Mouse (Mus musculus) heart, embryonic 16.5 days (tissue): Measurements from ENCODE around the gene Pfn3. TPM values are rescaled to one million over a fixed set of nuclear protein-coding genes. Genes with fewer than 3 reads are reported as not detected.
A peak's percentile ranks its signal among the peaks of the same experiment; 100 is the strongest.

Experiments used
- ATAC-seq: fragments of 200-750 bp; cut with Nextera tagmentation; replicated peaks from 2 replicates; pipeline ENCODE4 v1.8.0; 2017; ENCODE audit warnings: moderate number of reproducible peaks; ENCODE audit not compliant: insufficient read depth, low FRiP score; ENCODE audit errors: extremely low read depth
- H3K27ac ChIP-seq: fragments of 300-500 bp; sonication (generic); 2 replicates; pipeline ENCODE4 v1.5.1; 2014; ENCODE audit warnings: mild to moderate bottlenecking, low read length, control low read depth, moderate library complexity
- H3K27me3 ChIP-seq: fragments of 300-500 bp; sonication (generic); 2 replicates; pipeline ENCODE4 v1.6.1; 2014; ENCODE audit warnings: low read length, mixed read lengths; ENCODE audit not compliant: control insufficient read depth, insufficient read depth
- H3K36me3 ChIP-seq: fragments of 300-500 bp; sonication (generic); 2 replicates; pipeline ENCODE4 v1.6.1; 2014; ENCODE audit not compliant: control insufficient read depth, insufficient read depth
- H3K4me1 ChIP-seq: fragments of 300-500 bp; sonication (generic); 2 replicates; pipeline ENCODE4 v1.6.1; 2014; ENCODE audit warnings: low read length, mixed read lengths; ENCODE audit not compliant: control insufficient read depth, insufficient read depth
- H3K4me2 ChIP-seq: fragments of 300-500 bp; sonication (generic); 2 replicates; pipeline ENCODE4 v1.6.1; 2014; ENCODE audit warnings: low read depth, mild to moderate bottlenecking, control low read depth, low read length
- H3K4me3 ChIP-seq: fragments of 300-500 bp; sonication (generic); 2 replicates; pipeline ENCODE4 v1.5.1; 2014; ENCODE audit warnings: mild to moderate bottlenecking, control low read depth, low read length
- H3K9ac ChIP-seq: fragments of 300-500 bp; sonication (generic); 2 replicates; pipeline ENCODE4 v1.6.1; 2014; ENCODE audit warnings: low read length, control low read depth
- H3K9me3 ChIP-seq: fragments of 300-500 bp; sonication (generic); replicated peaks from 2 replicates; pipeline ENCODE4 v1.6.1; 2016; ENCODE audit warnings: low read length; ENCODE audit not compliant: control insufficient read depth
- WGBS: fragments of 180-500 bp; shearing (Covaris S2); extraction: QIAGEN DNeasy Blood & Tissue Kit; methylation state at CpG from one replicate; pipeline ENCODE4 v1.1.7; 2014; 5-methylcytosine and 5-hydroxymethylcytosine counted together
- polyA plus RNA-seq: library from polyadenylated mRNA; unstranded; fragments of >200 nt; fragmentation: Nextera tagmentation; extraction: Ambion mirVana; gene quantifications from 2 replicates; pipeline ENCODE4 v1.2.1, GENCODE M21; 2015

Pfn3 gene
- not detected in 2 replicates for polyA plus RNA-seq

DNA sequence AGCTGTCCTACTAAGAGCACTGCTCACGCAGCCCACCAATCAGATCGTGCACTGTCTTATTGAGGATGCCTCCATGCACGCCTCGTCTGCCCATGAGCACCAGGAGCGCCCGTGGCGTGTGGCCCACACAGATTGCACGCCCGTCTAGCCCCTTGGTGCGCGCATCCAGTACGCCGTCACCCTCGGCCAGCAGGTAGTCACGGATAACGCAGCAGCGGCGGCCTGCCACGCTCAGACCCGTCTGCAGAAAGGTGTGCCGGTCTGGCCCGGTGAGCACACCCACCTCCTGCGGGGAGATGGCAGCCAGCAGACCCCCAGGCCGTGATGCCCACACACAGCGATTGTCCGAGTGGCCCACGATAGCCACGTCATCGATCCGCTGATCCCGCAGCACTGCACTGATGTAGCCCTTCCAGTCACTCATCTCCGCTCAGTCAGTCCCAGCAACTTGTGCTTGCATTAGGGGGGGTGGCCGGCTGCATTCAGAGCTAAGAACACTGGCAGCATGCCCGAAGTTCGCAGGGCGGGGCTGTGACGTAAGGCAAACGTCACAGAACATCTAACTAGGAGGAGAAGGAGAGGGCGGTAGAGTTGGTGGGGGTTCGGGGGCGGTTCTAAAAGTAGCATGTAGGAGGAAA, at the start of gene Pfn3:
Gene Pfn3 (minus strand): TSS at position 490 of the 638 bp plus-strand sequence.
- Histone ChIP-seq H3K9me3 (no peaks in the 10 kb centered on the region), H3K4me1 (peaks cover 5% of the 10 kb centered on the region; the same call in 1 of the 2 replicates), H3K27me3 (peaks cover 58% of the 10 kb centered on the region), H3K27ac (no peak within 1 kb of the TSS), H3K36me3 (no peaks in the 10 kb centered on the region), H3K4me3 (peak within 1 kb of the TSS; percentile 34), H3K4me2 (peak within 1 kb of the TSS; percentile 48), H3K9ac (peak within 1 kb of the TSS; percentile 52; the same call in 1 of the 2 replicates)
- 8% methylated on average over 41 of the region's 41 CpGs for WGBS
- no peak; the same call in 1 of the 2 replicates for ATAC-seq

DNA sequence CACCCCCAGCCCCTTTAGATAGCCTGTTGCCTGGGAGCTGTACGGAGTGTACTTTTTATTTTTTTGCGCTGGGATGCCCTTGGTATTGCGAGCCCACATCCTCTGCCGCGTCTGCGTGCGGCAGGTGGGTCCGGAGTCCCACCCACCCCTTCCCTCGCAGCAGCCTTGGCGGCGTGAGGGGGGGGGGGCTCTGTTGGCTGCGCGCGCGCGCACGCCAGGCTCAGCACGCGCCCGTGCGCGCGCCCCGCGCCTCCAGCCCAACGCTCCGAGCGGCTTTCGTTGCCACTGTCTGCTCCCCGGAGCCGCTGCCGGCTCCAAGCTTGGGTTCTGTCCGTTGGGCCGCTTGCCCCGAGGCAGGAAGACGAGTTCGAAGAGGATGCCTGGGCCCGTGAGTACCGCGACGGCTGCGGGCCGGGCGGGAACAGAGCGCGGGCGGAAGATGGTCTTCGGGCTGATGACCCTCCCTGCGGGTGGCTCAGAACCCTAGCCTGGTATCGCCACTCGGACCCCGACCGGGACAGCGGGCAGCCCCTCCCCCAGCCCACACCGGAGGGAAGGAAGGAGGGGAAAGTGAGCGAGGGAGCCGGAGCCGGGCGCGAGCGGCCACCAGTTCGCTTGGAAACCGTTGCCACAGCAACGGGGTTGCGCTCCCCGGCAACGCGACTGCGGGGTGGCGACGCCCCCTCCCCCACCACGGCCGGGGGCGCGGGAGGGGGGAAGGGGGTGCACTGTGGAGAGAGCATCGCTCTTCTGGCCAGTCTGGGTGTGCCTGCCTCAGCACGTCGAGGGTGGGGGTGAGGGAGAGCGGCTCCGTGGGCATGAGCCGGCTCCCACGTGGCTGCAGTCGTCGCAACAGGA, 49.2 kb upstream of the Pfn3 start, which contains the start of gene Prr7:
Gene Prr7 (plus strand): TSS at position 241 of the 858 bp plus-strand sequence.
- Histone ChIP-seq H3K9me3 (no peaks in the 10 kb centered on the region), H3K36me3 (peaks cover 4% of the 10 kb centered on the region), H3K27me3 (peaks cover 12% of the 10 kb centered on the region), H3K4me1 (peaks cover 9% of the 10 kb centered on the region), H3K27ac (no peak within 1 kb of the TSS), H3K9ac (peak within 1 kb of the TSS; percentile 71), H3K4me2 (peak within 1 kb of the TSS; percentile 95), H3K4me3 (peak within 1 kb of the TSS; percentile 65)
- ATAC-seq = peak; percentile 47
- under 1% methylated on average over 79 of the region's 84 CpGs for WGBS

DNA sequence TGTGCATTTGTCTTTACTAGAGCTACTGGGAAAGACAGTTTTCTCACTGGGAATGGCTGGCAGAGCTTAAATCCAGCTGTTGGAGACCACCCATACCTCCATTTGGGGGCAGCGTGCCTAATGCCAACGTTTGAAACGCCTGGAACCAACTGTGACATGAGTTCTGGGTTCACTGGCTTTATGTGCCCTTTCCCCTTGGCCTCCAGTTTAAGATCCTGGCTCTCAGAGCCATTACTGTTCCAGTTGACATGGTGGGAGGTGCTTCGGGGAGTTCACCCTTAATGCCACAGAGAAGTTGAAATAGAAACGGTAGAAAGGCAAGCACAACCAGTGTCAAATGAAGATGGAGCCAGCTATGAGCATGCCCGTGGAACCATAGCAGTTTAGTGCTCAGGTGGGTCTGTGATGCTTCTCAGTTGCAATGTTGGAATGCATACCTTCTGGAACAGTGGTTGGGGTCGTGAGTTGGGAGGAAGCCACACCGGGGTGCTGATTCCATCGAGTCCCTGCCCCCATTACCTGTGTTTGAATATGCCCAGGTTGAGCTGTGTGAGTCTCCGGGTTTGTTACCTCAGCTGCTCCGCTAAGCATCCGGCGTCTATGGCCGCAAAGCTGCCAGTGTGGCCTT, 48.5 kb upstream of the Pfn3 start:
- Histone ChIP-seq H3K27me3 (peaks cover 12% of the 10 kb centered on the region), H3K4me3 (peak overlapping the region; percentile 65), H3K36me3 (peaks cover 10% of the 10 kb centered on the region), H3K9ac (peak overlapping the region; percentile 71), H3K4me2 (peak overlapping the region; percentile 95), H3K9me3 (no peaks in the 10 kb centered on the region), H3K4me1 (peaks cover 9% of the 10 kb centered on the region), H3K27ac (no peak overlapping the region)
- no peak for ATAC-seq
- WGBS = 14% methylated on average over 14 of the region's 14 CpGs

DNA sequence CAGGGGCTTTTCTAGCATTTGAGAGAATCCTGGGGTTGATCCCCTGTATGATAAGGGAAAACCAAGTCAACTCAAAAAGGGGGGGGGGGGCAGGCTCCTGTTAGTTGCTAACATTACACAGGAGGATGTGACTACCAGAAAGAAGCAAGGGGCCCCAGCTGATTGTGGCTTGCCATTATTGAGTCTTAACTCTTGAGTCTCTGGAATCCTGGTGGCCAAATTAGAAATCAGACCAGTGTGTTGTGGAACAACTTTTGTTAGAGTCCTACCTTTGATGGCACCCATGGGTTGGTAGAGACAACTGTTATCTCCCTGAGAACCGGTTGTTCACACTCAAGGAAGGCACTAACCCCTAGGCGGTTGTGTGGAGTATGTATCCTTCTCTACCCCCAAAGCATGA, 47.9 kb upstream of the Pfn3 start:
- Histone ChIP-seq H3K27ac (no peak overlapping the region), H3K27me3 (peaks cover 9% of the 10 kb centered on the region), H3K9me3 (no peaks in the 10 kb centered on the region), H3K4me1 (peaks cover 9% of the 10 kb centered on the region), H3K4me2 (no peak overlapping the region), H3K36me3 (peaks cover 14% of the 10 kb centered on the region), H3K4me3 (no peak overlapping the region), H3K9ac (no peak overlapping the region)
- ATAC-seq = no peak
- WGBS = 49% methylated on average over 2 of the region's 2 CpGs

DNA sequence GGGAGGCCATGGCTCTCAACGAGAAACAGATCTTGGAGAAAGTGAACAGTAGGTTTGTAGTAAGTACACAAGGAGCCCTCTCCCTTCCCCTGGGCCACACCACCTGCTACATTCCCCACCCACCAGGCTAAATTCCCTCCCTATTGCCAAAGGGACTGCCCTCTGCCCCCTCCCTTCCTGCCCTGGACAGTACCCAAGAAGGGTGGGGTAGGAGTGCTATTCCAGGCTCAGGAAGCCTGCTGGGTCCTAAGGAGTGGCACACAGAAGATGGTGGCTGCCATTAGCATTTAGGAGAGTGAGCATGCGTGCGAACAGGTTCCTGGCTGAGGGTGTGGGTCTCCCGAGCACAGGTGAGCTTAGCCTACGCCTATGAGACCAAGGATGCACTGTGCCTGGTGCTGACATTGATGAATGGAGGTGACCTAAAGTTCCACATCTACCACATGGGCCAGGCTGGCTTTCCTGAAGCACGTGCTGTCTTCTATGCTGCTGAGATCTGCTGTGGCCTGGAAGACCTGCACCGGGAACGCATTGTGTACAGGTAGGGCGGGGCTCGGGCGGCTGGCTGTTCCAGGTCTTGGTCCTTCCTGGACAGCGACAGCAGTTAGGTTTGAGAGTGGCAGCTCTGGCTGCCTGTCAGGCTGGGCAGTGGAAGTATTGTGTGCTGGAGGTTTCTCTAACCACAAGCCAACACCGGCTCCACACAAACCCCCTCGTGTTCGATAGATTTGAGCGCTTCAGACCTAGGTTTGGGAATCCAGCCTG, 36.9 kb upstream of the Pfn3 start:
- ATAC-seq = no peak
- WGBS = 92% methylated on average over 16 of the region's 16 CpGs
- Histone ChIP-seq H3K27ac (no peak overlapping the region), H3K4me1 (peaks cover 32% of the 10 kb centered on the region), H3K4me3 (no peak overlapping the region), H3K4me2 (no peak overlapping the region), H3K9me3 (no peaks in the 10 kb centered on the region), H3K27me3 (no peaks in the 10 kb centered on the region), H3K9ac (no peak overlapping the region), H3K36me3 (peaks cover 45% of the 10 kb centered on the region)

DNA sequence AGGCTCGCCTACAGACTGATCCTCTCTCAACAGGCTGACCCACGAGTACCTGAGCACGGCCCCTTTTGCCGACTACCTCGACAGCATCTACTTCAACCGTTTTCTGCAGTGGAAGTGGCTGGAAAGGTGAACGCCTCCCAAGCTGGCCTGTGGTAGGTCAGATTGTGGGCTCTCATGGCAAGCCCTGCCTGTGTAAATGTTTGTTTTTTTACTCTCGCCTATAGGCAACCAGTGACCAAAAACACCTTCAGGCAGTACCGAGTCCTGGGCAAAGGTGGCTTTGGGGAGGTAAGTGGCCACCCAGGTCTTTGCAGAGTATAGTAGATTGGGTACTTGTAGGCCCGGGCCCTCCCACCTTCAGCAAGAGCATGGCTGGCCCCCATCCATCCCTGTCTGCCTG, 36.3 kb upstream of the Pfn3 start:
- Histone ChIP-seq H3K4me3 (no peak overlapping the region), H3K27ac (no peak overlapping the region), H3K4me1 (peaks cover 39% of the 10 kb centered on the region), H3K36me3 (peaks cover 42% of the 10 kb centered on the region), H3K4me2 (no peak overlapping the region), H3K9ac (no peak overlapping the region; the same call in 1 of the 2 replicates), H3K27me3 (no peaks in the 10 kb centered on the region), H3K9me3 (no peaks in the 10 kb centered on the region)
- WGBS = 88% methylated on average over 10 of the region's 10 CpGs
- no peak for ATAC-seq

DNA sequence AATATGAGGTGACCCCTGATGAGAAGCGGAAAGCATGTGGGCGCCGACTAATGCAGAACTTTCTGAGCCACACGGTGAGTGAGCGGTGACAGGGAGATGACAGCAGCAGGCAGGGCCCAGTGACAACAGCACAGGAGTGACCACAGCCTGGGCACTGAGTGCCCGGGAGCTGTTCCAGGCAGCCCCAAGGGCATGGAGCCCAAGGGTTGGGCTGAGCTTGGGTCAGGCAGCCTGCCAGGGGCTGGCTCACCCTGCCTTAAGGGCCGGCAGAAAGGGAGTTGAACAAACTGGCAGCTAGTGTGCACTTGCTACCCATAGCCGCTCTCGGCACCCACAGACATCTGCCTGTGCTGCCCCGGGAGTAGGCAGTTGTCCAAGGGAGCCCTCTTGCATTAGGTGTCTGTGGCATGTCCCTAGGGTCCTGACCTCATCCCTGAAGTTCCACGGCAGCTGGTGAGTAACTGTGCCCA, 35.5 kb upstream of the Pfn3 start:
- ATAC-seq = peak; percentile 85
- peak overlapping the region; percentile 76 for H3K27ac ChIP-seq
- peaks cover 44% of the 10 kb centered on the region for H3K4me1 ChIP-seq
- H3K4me2 ChIP-seq = no peak overlapping the region
- H3K9ac ChIP-seq = no peak overlapping the region; the same call in 1 of the 2 replicates
- no peaks in the 10 kb centered on the region for H3K27me3 ChIP-seq
- peaks cover 42% of the 10 kb centered on the region for H3K36me3 ChIP-seq
- H3K9me3 ChIP-seq = no peaks in the 10 kb centered on the region
- H3K4me3 ChIP-seq = no peak overlapping the region
- WGBS = 50% methylated on average over 11 of the region's 11 CpGs

DNA sequence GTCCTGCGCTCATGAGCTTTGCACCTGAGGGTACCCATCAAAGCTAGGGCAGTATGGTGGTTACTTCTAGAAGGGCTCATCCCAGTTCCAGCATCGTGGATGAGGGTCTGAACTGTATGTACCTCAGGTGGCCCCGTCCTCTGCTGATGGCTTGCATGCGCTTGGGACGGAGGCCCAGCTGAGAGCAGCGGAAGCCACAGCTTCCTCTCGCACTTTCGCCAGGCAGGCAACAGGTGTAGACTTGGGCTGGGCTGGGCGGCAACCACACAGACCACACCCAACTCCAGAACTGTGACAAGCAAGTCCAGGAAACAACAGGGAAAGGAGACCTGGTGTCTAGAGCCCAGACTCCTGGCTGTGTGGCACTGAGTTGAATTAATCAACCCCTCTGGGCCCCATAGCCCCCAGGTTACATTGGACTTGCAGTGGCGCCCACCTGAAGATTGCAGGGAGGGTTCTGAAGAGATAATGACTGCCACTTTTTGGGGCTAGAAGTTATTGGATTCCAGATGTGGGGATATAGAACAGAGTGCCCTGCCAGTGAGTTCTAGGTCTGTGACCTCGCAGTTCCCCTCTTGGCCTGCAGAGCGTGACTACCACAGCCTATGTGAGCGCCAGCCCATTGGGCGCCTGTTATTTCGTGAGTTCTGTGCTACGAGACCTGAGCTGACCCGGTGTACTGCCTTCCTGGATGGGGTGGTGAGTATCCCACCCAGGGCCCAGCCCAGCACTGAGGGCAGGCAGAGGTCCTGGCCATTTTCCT, 34.8 kb upstream of the Pfn3 start:
- peaks cover 44% of the 10 kb centered on the region for H3K4me1 ChIP-seq
- ATAC-seq = no peak
- H3K4me3 ChIP-seq = no peak overlapping the region
- H3K9ac ChIP-seq = no peak overlapping the region
- H3K27ac ChIP-seq = peak overlapping the region; percentile 76
- peaks cover 39% of the 10 kb centered on the region for H3K36me3 ChIP-seq
- no peaks in the 10 kb centered on the region for H3K27me3 ChIP-seq
- H3K4me2 ChIP-seq = peak overlapping the region; percentile 21
- WGBS = 84% methylated on average over 17 of the region's 17 CpGs
- H3K9me3 ChIP-seq = no peaks in the 10 kb centered on the region
